Mouse (Mus musculus) 3T3-L1 (cell line): ENCODE results near the gene Klf12.
"Not testable (repeated sequence)": the region's sequence is repeated elsewhere in the genome, so short reads cannot be mapped to it uniquely, and the experiment has no call there.

ENCODE experiments used
- DNase-seq: peaks from one replicate; pipeline ENCODE4 v3.0.0-alpha.2; 2015; ENCODE audit warnings: low read depth, low spot score

Gene Klf12

DNA sequence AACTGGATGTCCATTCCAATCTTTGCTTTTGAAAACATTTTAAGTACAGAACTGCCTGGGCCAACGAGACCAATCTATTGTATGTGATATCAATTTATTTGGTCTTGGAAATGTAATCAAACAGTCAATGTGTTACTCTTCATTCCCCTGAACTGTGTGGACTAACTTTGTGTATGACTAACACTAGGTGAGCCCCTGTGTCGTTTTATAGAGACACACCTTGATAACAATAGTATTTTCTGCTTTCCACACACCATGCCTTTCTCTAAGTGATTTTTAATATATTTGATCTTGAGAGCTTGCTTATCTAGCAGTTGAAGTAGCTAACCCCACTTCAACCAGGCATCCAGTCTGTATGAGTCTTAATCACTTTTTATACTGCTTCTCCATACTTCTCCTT is 398.0 kb downstream of the Klf12 start:
- DNase-seq: no peak

GRCm38 (mm10) chr14:99885562-99885961 is 398.9 kb downstream of the Klf12 start:
- no peak for DNase-seq

DNA sequence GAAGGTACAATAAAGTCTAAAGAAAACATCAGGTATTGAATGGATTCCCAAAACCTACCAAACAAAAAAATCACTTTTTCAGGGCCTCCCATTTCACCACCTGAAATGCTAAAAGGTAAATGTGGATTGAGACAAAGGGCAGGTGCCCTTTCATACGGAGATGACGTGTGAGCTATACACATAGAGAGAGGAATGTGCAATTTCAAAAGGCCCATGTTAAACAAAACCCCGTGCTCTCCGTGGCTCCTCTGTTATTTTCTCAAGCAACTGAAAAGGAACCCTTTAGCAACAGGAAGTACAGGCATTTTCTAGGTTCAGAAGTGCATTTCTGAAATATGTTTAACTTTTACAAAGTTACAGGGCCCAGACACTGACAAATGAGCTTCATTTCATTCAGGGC is 399.4 kb downstream of the Klf12 start:
- DNase-seq: no peak

DNA sequence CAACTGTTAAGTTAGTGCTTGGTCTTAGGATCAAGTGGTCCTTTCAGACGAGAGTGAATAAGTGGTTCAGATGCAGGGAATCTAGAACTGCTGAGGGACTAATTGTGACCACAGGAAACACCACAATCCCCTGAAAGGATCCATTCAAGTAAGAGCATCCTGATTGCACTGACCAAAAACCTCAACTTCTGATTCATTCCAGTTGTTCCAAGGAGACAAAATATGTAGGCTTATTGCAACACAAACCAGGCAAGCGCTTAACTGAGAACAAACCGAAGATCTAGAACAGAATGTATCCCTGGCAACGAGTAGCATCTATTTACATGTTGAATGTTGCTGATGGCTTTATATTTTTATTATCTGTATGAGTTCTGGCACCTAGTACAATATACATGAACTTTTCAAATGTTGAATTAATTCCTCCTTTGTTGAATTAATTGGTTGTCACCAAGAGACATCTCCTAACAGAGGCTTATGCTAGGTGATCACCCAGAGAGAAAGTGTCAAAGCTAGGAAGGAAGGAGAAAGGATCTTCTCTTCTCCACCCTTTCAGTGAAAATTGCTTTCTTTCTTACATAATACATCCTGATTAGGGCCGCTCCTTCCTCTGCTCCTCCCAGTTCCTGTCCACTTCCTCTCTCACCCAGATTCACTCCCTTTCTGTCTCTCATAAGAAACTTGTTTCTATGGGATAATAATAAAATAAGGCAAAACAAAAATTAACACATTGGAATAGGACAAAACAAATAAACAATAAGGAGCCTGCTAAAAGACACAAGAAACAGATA is 407.5 kb downstream of the Klf12 start:
- DNase-seq: peak; percentile 56

DNA sequence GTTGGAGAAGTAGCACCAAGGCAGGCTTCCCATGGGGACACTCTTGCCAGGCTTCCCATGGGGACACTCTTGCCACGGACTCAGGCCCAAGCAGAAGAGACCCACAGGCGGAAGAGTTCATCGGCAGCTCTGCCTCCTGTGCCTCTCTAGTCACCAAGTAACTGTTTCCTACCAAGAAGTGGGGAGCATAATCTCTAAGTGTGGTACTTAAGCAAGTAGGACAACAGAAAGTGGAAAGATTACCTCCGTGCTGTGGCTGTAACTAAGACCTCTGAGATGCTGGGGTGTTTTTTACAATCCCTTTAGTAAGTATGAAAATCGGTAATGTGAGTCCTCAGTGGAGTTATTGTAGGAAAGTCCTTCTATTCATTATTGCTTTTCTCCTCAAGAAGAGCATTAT is 410.8 kb downstream of the Klf12 start:
- DNase-seq: no peak

- no peak for DNase-seq
These were observed 428.1 kb downstream of the Klf12 start for GRCm38 (mm10) chr14:99856158-99857011.

- DNase-seq: not testable (repeated sequence)
These were observed 430.0 kb downstream of the Klf12 start for GRCm38 (mm10) chr14:99854467-99854807.

DNA sequence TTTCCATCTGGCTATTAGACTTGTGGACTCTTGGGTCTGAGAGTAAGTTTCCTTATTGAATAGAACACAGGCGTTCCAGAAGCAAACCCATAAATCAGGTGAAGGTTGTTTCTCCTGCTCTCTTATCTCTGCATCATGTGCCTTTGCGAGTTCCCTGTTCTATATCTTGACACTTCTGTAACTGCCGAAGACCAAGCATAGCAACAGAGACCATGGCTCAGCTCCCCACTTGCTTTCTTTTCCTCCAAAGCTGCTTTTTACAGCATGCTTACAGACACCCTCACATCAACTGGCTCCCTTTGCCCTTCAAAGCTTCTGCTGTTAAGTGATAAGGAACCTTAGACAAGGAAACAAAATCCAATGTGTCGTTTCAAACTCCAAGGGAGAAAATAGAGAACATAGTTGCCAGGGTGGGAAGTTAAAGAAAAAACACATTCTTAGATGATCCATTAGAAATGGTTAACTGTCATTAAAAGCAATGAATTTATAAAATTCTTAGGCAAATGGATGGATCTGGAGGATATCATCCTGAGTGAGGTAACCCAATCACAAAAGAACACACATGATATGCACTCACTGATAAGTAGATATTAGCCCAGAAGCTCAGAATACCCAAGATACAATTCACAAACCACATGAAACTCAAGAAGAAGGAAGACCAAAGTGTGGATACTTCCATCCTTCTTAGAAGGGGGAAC is 430.6 kb downstream of the Klf12 start:
- DNase-seq: not testable (repeated sequence)

DNA sequence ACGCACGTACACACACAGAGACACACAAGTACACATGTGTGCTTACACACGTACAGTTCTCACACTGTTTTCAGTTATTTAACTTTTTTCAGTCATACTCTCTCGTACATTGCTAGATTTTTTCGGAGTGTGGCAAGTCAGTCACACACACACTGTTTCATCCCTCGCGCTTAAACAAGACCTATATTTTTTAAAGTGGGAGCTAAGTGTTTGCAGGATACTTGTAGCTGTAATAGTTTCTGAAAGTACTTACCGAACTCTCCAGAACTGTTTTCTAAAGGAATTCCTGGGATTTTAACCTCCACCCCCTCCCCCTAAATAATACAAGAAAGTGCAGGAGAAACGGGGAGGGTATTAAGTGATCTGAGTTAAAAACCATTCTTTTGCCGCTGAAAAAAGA is 434.1 kb downstream of the Klf12 start:
- no peak for DNase-seq

- no peak for DNase-seq
These were observed 437.0 kb downstream of the Klf12 start for GRCm38 (mm10) chr14:99847502-99847901.

- peak; percentile 76 for DNase-seq
These were observed 457.8 kb downstream of the Klf12 start for GRCm38 (mm10) chr14:99826713-99827112.
